22 mouse cellular contexts compared by ENCODE assay signal in genomic region chr8:78544545-78544944, GRCm38 (mm10). TPM values are rescaled to one million over a fixed set of nuclear protein-coding genes. Genes with fewer than 3 reads are reported as not detected.
DNase-seq lines count a peak whose midpoint lies in the region; ATAC-seq and TF ChIP-seq lines count a peak whose summit lies in the region.
"Had no signal": no experiment of that assay in that cellular context is flagged by ENCODE, and none has a peak within 500 bp of the region (broad histone marks: within the 10 kb centered on the region; RNA-seq: fewer than 3 reads in every experiment).

No protein-coding gene starts in this region.

- DNase-seq in 3T3-L1 (ENCODE audit: low read depth, low spot score) (peak; percentile 60), adipocyte (ENCODE audit: low spot score) (peak; percentile 18)
- DNase-seq in fibroblast of lung, adult 2 months (ENCODE audit: low read depth), result peak; percentile 10
- DNase-seq in layer of hippocampus, adult 9-11 months, result no peak
- DNase-seq: adrenal gland, postnatal 10 days; adrenal gland, postnatal 36 days; cerebellum, adult 18-20 months; cerebellum, adult 9-11 months; cerebellum, postnatal 25 days; forebrain, postnatal 0 days; gastrocnemius, postnatal 10 days; kidney, adult 2 months had no signal

- no peak for ATAC-seq in hindbrain, embryonic 13.5 days (ENCODE audit: low FRiP score)
- no peak for ATAC-seq in frontal cortex, adult (ENCODE audit: low TSS enrichment)
- ATAC-seq: activated CD4-positive, CD25-positive, alpha-beta regulatory T cell, adult 4 months; forebrain, postnatal 0 days; hindbrain, postnatal 0 days; inflammation-experienced regulatory T-cells, adult 6 months had no signal

- TF ChIP-seq CTCF in ES-Bruce4 (IDR thresholded peaks at IDR 0.05; ENCODE audit: low read depth, low read length), result no peak

- peaks cover 8% of the 10 kb centered on the region; the same call in 1 of the 2 replicates for H3K36me3 ChIP-seq in ES-Bruce4 (ENCODE audit: control insufficient read depth, insufficient read depth, low read length, poor library complexity, severe bottlenecking)
- H3K36me3 ChIP-seq in hindbrain, embryonic 13.5 days, result peaks cover 7% of the 10 kb centered on the region; the same call in 1 of the 2 replicates

- no peak overlapping the region for H3K9ac ChIP-seq in ES-Bruce4 (ENCODE audit: low read depth, poor library complexity, severe bottlenecking)
- H3K9ac ChIP-seq in hindbrain, embryonic 13.5 days, result no peak overlapping the region
- H3K9ac ChIP-seq: forebrain, embryonic 12.5 days; forebrain, postnatal 0 days; hindbrain, embryonic 14.5 days had no signal

- no peaks in the 10 kb centered on the region for H3K27me3 ChIP-seq in ES-Bruce4 (ENCODE audit: control insufficient read depth, insufficient read depth, low read length, poor library complexity, severe bottlenecking)
- no peaks in the 10 kb centered on the region for H3K27me3 ChIP-seq in hindbrain, embryonic 13.5 days
- H3K27me3 ChIP-seq: forebrain, embryonic 12.5 days had no signal

- TF ChIP-seq EP300 in ES-Bruce4 (IDR thresholded peaks at IDR 0.05; ENCODE audit: insufficient read depth, low read depth, low read length), result no peak

- no peak overlapping the region for H3K4me3 ChIP-seq in ES-Bruce4 (ENCODE audit: low read depth, low read length)
- no peak overlapping the region for H3K4me3 ChIP-seq in hindbrain, embryonic 13.5 days
- H3K4me3 ChIP-seq: forebrain, embryonic 12.5 days had no signal

- H3K27ac ChIP-seq in ES-Bruce4 (ENCODE audit: insufficient read depth, low read length), result peak overlapping the region; percentile 83
- H3K27ac ChIP-seq in hindbrain, embryonic 13.5 days, result no peak overlapping the region
- H3K27ac ChIP-seq: forebrain, embryonic 12.5 days; hindbrain, embryonic 14.5 days; hindbrain, postnatal 0 days had no signal

- WGBS in hindbrain, embryonic 13.5 days, result 73% methylated on average over 2 of the region's 2 CpGs

- no peak overlapping the region for H3K4me2 ChIP-seq in hindbrain, embryonic 13.5 days
- H3K4me2 ChIP-seq: forebrain, embryonic 12.5 days; heart, embryonic 11.5 days; hindbrain, embryonic 14.5 days had no signal

- peaks cover 4% of the 10 kb centered on the region for H3K4me1 ChIP-seq in ES-Bruce4 (ENCODE audit: control insufficient read depth, insufficient read depth, low read length)
- H3K4me1 ChIP-seq in hindbrain, embryonic 13.5 days (replicated peaks), result no peaks in the 10 kb centered on the region

- no peak for TF ChIP-seq POLR2A in ES-Bruce4 (IDR thresholded peaks at IDR 0.05; ENCODE audit: insufficient read depth, low read length)

- no peaks in the 10 kb centered on the region for H3K9me3 ChIP-seq in ES-Bruce4 (replicated peaks; ENCODE audit: control insufficient read depth, insufficient read depth, low read length, poor library complexity, severe bottlenecking)
- H3K9me3 ChIP-seq in hindbrain, embryonic 13.5 days, result no peaks in the 10 kb centered on the region
- H3K9me3 ChIP-seq: forebrain, embryonic 12.5 days; G1E had no signal

RNA-seq across cellular contexts. Expression of gene Slc10a7, which starts 35.4 kb away (rescaled TPM):
- 19.1 and 19.6 TPM in 2 replicates for polyA plus RNA-seq in ES-Bruce4 (2011; ENCODE audit: insufficient read depth, insufficient read length, low read depth, missing spikeins)
- polyA plus RNA-seq in hindbrain, embryonic 13.5 days (2015; fragmentation: Nextera tagmentation; extraction: Ambion mirVana), result 10.6 and 10.7 TPM in 2 replicates

RNA-seq across cellular contexts. Expression of gene Rbmxl1, which starts 35.8 kb away (rescaled TPM):
- 176 and 177 TPM in 2 replicates for polyA plus RNA-seq in ES-Bruce4 (2011; ENCODE audit: insufficient read depth, insufficient read length, low read depth, missing spikeins)
- polyA plus RNA-seq in hindbrain, embryonic 13.5 days (2015; fragmentation: Nextera tagmentation; extraction: Ambion mirVana), result 226 and 230 TPM in 2 replicates
